Mouse (Mus musculus) cerebellum, adult 9-10 months (tissue): Measurements from ENCODE around the gene Vps36.

ENCODE experiments used
- DNase-seq: peaks from one replicate; pipeline ENCODE4 v3.0.0; 2022

The Vps36 gene

DNA sequence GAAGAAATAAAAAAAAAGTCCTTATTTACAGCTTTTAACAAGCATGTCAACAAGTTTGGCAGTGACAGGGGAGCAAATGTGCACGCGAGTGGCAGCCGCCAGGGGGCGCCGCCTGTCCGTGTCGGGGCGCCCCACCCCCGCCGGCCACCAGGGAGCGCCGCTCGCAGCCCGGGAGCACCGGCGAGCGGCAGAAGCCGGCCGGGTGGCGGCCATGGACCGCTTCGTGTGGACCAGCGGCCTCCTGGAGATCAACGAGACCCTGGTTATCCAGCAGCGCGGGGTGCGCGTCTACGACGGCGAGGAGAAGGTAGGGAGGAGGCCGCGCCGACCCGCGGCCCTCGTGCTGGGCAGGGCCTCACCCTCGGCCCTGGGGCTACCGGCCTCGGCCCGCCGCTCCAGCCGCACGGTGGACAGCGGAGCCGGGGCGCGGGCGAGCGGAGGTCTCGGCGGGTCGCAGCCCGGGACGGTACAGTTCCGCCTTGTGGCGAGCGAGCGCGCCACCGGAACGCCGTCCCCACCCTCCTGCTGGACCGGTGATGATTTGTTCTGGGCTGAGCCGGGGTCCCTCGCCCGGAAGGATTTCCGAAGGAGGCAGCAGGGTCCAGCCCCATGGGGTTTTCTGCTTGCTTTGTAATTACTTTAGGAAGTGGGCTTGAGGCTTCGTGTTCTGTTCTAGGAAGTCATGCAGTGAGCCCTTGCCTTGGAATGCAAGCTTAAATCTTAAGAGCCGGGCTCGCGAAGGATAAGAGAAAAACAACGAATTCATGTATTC is at the start of gene Vps36:
Gene Vps36, plus strand, starts transcription at position 150 of the 772 bp plus-strand sequence.
- peak; percentile 90 for DNase-seq

DNA sequence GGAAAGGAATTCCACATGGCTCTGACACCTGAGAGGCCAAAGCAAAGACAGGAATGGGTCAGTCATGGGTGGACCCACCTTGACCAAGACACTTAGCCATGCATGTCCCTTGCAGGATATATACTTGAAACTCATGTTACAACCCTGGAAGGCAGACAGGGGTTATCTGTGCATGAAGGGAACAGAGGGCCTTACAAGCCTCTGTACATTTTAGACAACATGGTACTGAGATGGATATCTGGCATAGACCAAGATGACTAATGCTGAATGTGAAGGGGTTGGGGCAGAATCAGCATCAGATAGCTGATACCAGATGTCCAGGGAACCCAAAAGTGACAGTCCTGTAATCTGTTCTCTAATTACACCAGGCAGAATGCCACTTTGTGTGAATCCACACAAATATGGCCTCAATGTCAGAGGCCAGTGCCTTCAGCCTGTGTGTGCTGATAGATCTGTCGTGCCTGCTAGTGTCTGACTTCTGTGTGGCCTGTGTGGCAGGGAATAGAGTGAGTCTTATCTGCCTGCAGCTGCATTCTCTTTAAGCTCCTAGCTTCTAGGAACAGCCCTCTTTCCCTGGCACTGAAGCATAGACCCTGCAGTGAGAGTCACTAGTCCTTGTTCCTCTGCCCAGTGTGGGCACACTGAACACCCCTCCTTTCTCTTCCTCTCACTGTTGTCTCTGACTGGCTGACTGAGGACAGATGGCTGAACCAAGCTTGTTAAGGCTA is 48.7 kb upstream of the Vps36 start:
- no peak for DNase-seq

DNA sequence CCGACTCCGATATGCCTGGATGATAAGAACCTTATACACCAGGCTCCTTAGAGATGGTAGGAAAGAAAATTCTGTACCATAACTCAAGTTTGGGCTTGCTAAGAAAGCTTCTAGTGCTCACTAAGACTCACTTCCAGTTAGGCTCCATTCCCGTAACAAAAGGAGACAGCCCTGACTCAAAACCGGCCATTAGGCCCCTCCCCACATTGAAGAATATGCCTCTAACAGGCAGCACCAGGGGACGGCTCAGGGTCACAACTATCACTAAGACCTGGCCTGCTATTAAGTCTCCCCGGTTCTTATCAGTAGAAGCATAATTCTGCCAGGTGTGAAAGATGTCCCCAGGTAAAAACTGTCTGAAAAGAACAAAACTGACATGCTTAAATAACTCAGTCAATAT is 46.8 kb upstream of the Vps36 start:
- no peak for DNase-seq

DNA sequence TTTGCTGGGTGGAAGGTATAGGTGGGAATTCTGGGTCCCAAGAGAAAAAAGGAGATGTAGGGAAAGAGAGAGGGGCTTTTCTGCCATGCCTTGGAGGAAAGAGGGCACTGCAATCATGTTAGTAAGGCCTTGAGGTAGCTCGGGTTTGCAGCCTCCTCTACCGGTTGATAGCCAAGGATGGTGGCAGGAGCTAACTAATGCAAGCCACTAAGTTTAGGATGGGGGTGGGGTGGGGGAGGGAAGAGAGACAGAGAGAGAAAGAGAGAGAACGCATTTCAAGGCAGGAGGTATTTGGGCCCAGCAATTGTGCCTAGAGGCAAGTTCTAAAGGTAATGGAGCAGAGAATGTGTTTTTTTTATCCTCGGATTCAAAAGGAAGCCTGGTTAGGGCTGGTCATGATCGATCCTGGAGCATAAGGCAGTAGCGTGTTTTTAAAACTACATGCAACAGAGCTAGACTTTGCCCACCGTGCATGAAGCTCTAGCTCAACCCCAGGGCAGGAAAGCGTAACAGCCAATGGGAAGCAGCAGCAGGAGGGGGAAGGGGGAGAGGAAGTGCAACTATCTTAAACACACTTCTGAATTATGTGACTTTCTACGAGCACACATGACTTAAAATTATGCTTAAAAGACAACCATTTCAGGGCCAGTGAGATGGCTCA is 44.8 kb upstream of the Vps36 start:
- DNase-seq, result no peak

DNA sequence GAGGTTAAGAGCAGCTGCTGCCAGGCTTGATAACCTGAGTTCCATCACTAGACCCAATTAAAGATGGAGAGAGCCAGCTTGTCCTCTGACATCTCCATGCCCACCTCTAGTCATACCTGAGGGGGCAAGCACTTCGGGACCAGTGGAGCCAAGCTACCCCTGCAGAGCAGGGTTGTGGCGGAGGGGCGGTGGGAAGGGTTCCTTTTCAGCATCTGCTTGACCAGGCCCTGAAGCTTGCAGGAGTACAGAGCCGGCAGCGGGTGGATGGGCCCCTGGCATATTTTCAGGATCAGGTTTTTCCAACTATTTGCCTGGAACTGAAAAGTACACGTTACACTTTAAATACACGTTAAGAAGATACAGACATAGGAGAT is 44.3 kb upstream of the Vps36 start:
- no peak for DNase-seq

DNA sequence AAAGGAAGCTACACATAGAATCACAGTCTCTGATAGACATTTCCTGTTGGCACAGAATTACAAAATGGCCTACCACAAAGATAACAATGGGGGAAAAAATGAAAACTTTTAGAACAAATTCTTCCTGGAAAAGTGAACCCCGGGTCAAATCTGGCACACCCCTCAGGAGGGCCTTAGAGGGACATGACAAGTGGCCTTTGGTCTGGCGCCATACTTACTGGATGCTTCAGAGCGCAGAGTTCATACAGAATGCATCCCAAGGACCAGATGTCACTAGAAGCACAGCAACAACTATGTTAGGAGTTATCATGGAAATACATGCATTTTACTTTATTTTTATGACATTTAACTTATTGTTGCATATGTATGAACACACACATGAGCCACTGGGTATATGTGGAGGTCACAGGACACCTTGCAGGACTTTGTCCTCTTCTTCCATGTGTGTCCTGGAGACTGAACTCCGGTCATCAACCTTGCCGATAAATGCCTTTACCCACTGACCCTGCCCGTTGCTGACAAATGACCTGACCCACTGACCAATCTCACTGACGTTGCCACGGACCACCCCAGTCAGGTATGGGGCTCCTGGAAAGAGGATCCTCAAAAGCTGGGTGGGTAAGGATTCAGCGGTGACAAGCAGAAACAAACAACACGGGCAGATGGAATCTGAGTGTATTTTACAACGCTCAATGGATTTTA is 42.8 kb upstream of the Vps36 start:
- DNase-seq, result no peak

DNA sequence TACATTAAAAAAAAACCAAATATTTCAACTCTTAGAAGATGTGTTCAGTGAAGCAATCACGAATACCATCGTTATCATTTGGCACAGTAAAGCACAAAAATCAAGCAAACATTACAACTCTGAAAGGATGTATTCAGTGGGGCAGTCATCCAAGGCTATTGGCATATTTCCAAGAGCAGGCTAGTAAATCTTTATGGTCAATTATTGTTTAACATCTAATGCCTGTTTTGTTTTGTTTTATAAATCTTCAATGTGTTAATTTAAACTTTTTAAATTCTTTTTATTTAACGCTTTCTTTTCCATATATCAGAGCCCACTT is 42.3 kb upstream of the Vps36 start:
- no peak for DNase-seq

DNA sequence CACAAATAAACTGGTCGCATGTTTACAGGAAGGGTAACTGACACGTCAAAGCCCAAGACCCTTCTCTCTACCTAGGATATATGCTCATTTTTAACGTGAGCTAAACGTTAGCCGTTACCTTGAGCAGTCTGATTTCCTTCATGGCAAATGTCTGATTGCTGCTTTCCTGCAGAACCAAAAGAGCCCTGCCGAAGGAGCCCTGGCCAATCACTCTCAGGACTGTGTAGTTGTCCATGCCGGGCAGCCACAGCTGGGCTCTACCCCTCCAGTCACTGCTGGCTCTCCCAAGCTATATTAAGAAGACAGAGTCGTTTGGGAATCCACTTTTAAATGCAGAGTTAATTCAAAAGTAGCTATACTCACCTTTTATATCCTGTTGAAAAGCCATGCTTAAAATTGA is 30.4 kb upstream of the Vps36 start:
- no peak for DNase-seq

DNA sequence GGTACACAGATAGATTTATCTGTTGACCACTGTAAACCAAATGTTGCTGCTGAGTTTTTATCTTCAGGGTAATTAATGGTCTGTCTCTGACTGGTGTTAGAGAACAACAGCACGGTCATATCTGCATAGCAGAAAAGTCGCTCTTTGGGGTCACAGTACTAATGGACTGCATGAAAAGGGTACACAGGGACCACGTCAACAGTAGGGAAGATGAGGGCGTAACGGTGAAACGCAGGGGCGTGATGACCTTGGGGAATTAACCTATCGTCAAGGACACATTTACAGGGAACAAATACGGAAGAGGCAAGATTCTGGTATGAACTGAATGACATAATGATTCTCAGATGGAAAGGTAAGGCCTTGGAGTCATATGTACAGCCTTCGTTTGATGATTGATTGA is 28.2 kb upstream of the Vps36 start:
- no peak for DNase-seq

DNA sequence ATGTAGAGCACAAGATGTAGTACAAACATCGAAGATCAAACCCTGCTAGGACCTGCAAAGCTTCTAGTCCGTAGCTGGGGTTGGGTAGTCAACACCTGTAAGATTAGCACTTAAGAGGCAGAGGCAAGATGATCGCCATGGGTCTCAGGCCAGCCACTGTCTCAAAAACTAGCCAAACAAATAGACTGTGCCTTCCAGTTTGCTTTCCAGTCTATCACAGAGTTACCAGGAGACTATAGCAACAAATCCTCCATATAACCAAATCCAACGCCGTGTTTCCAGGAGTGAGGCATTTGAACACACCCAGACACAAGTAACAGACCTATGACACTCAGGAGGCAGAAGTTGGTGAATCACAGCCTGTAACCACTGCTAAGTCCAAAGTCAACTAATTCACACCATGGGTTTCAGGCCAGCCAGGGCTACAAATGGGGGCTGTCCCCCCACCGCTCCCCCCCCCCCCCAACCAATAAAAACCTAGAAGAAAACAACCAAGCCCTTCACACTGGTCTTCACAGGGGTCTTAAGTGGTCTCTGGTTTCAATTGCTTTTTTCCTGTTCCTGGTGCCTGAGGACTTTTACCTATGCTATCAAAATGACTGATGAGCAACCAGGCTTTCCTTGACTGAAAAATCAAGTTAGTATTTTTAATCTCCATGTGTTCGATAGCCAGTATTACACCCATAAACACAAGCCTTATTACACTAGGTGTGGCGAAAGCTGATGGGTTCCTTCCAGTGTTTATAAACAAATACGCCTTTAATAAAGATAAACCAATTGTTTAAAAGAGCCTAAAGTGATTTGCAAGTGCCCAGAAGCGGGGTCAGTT is 27.1 kb upstream of the Vps36 start:
- DNase-seq, result peak; percentile 37

DNA sequence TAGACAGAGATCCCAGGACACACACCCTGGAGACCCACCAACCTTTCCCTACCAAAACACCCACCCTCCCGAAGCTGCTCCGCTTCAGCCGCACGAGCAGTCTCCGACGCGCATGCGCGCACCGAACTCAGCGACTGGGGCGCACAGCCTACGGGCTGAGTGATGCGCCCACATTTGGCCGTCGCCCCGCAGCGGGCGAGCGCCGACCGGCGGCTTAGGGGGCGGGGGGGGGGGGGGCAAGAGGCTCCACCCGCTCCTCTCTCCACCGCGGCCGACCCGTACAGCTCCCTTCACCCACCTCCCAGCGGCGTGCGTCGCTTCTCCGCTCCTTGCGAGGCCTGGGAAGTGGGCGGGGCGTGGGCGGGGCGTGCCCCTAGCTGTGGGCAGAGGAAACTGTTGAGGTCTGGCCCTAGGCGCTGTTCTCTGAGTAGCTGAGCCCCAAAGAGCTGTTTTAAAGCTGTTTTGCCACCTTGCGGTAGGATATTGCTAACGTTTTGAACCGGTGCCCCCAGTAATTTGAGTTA is 26.5 kb upstream of the Vps36 start, which contains the start of gene Nek3:
Gene Nek3, minus strand, starts transcription at position 356 of the 524 bp plus-strand sequence.
- DNase-seq, result peak; percentile 89

DNA sequence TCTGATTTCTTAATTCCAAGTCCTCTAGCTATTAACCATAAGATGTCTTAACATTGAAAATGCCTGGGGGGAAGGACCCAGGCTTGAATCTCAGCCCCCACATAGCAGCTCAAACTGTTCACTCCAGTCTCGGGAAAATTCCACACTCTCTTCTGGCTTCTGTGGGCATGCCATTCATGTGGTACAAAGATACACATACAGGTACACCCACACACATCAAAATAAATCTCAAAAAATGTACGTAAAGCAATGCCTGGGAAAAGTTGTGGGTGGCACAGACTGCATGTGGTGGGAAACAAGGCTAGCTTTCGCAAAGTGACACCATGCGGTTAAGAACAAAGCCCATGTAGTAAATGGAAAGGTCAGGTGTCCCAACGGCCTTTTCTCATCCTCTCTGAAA is 23.4 kb upstream of the Vps36 start:
- no peak for DNase-seq

DNA sequence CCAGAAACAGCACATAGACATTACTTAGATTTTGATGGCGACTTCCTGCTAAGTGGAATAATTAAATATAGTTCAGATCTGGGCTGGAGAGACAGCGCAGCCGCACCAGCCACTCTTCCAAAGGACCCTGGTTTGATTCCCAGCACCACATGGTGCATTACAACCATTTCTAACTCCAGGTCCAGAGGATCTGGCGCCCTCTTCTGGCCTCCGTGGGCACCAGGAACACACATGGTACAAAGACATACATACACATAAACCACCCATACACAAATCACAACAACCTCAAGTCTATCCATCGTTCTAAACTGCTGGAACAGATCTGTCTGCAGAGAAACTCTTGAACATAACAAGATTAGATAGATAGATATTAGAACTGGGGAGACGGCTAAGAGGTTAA is 16.6 kb upstream of the Vps36 start:
- DNase-seq, result no peak

DNA sequence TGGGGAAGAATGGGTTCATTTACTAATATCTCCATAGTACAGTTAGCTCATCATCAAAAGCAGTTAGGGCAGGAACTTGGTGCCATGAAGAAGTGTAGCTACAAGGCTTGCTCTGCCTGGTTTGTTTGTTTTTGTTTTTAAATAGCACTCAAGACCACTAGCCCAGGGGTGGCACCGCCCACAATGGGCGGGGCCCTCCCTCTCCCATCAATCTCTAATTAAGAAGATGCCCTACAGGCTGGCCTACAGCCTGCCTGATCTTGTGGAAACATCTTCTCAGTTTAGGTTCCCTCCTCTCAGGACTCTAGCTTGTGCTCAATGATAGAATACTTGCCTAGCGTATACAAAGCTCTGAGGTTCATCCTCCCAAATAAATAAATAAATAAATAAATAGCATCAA is 7.7 kb upstream of the Vps36 start:
- DNase-seq, result no peak

DNA sequence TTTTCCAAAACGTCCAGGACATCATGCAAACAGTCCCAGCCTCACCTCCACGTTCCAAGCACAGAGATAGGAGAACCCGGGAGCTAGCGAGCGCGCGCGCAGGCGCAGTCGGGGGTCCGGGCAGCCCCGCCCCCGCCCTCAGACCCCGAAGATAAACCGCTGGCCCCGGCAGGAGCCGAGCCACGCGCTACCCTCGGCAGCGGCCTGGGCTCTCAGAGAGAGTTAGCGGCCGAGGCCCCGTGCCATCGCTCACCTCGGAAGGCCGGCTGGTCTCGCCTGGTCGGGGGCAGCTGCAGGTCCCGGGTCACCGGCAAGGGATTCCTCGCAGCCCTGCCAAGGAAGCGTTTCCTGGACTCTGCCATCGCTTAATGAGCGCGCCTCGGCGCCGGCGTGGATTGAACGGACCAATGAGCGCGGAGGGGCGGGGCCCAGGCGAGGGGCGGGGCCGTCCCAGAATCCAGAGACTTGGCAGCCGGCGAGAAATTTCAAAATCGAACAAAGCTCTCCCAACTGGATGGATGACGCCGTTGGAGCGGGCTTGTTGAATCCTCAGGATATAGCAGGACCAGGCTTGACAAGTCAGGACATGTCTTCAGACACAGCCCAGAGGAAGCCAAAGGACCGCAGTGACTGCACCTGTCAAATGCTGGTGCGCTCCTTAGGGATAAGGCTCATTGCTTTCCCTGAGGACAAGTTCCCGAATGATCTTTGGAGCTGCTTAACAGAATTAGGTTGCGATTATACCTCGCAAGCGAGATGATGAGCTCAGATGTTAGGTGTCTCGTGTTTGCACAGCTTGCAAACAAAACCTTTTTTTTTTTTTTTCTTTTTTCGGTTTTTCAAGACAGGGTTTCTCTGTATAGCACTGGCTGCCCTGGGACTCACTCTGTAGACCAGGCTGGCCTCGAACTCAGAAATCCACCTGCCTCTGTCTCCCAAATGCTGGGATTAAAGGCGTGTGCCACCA is 6.9 kb upstream of the Vps36 start, which contains the start of gene Ckap2:
Gene Ckap2, minus strand, starts transcription at position 389 of the 967 bp plus-strand sequence.
- DNase-seq, result peak; percentile 80

DNA sequence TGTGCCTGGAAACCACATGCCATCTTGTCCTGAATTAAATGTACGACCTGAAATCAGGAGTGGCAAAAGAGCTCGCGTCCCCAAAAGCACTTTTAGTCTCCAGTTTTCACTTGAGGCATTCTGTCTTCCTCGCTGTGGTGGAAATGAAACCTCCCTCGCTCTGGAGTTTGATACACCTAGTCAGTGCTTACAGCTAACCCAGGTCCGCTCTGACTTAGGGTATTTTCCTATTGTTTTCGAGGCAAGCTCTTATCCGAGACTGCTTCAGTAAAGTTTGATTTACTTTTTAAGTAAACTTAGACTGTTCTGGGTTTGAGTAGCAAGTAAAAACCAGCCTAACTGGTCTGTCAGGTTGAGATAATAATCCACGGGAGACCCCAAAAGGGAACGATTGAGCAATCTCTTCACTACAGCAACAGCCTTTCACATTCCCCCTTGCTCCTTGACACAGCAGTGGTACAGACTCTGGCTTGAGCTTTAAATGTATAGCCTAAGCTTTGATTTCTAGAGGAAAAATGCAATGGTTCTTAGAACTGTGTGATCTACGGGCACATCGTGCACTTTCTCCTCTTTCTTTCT is 912 bp downstream of the Vps36 start:
- no peak for DNase-seq

DNA sequence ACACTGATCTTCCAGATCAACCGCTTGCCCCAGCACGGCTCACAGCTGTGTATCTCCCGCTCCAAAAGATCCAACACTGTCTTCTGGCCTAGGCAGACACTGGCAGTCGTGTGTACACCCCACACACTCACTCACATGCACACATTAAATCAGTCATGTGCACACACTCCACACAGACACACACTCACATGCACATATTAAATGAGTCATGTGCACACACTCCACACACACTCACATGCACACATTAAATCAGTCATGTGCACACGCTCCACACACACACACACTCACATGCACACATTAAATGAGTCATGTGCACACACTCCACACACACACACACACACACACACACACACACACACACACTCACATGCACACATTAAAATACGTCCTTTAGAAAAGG is 5.3 kb downstream of the Vps36 start:
- no peak for DNase-seq

DNA sequence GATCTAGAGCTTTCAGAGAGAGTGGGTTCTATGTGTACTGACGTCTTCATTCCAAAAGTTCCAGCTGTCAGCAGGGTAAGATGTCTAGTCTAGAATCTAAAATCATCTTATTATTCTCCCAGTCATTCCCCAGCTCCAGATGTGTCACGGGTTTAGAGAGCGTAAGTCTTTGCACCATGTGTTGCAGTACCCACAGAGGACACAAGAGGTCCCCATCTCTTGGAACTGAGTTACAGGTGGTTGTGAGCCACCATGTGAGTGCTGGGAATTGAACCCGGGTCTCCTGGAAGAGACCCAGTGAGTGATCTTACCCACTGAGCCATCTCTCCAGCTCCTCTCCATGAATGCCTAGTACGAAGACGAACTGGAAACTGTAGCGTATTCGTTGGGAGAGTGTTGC is 6.9 kb downstream of the Vps36 start:
- no peak for DNase-seq

DNA sequence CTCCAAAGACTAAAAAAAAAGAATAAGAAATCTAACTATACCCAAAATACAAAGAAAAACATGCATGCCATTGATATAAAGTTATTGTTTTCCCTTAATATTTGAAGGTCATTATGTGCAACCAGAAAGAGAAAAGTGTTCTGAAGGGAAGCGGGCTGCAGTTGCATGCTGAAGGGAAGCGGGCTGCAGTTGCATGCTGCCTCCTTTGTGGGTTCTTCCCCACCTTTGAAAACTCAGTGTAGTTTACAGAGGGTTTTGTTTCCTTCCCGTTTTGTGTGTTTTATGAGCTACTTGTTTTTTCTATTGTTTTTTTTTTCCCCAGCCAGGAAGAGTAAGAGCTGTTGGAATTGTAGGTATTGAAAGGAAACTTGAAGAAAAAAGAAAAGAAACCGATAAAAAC is 14.9 kb downstream of the Vps36 start:
- no peak for DNase-seq

DNA sequence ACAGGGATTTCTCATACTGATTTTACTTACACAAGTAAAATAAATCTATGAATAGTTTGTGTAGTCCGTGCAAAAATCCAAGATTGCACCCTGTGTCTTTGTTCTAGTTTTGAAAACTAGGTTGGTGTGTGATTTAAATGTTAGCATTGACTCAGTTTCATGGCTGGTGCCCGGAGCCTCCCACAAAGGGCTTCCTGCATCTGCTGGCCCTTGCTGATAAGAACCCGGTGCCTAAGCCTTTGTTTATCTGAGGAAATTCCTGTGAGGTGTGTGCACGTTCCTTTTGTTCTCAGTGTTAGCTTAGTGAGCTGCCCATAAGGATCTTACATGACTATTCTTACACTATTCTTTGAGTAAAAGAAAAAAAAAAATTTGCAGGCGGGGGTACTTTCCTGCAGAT is 16.4 kb downstream of the Vps36 start:
- no peak for DNase-seq

DNA sequence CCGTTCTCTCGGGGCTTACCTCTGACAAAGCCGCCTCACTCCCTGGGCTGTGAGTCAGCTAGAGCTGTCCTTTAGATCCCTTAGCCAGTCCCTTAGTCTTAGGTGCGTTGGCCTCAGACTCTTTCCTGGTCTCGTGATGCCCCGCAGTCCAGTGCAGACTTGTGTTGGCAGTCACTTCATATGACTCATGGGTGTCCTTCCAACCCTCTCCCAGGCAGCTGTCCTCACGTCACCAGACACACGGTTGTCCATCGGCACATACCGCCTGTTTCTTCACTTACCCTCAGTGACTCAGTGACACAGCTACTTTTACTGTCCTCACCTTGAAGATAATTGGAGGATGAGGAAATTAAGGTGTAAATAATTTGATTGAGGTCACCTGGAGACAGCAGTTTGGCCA is 22.2 kb downstream of the Vps36 start:
- DNase-seq, result no peak
